Mouse (Mus musculus): ENCODE data around the gene Tanc1. TPM values are rescaled to one million over a fixed set of nuclear protein-coding genes. Genes with fewer than 3 reads are reported as not detected.
A peak's percentile ranks its signal among the peaks of the same experiment; 100 is the strongest.

The Tanc1 gene
- total RNA-seq, 2 experiments from 2014 or later: 10.5 to 13.4 TPM

- DNase-seq: no peak
- intact Hi-C loops (cut with DNase I; ENCODE audit: low total_unique reads): no loop called here
Observed at GRCm38 (mm10) chr2:59642722-59643121, 30.9 kb downstream of the Tanc1 start.

GRCm38 (mm10) chr2:59644816-59645215 lies 33.0 kb downstream of the Tanc1 start:
- intact Hi-C loops (cut with DNase I; ENCODE audit: low total_unique reads): no loop called here
- no peak for DNase-seq

- no peak for DNase-seq
- intact Hi-C loops (cut with DNase I; ENCODE audit: low total_unique reads): no loop called here
Observed at GRCm38 (mm10) chr2:59645515-59645914, 33.7 kb downstream of the Tanc1 start.

DNA sequence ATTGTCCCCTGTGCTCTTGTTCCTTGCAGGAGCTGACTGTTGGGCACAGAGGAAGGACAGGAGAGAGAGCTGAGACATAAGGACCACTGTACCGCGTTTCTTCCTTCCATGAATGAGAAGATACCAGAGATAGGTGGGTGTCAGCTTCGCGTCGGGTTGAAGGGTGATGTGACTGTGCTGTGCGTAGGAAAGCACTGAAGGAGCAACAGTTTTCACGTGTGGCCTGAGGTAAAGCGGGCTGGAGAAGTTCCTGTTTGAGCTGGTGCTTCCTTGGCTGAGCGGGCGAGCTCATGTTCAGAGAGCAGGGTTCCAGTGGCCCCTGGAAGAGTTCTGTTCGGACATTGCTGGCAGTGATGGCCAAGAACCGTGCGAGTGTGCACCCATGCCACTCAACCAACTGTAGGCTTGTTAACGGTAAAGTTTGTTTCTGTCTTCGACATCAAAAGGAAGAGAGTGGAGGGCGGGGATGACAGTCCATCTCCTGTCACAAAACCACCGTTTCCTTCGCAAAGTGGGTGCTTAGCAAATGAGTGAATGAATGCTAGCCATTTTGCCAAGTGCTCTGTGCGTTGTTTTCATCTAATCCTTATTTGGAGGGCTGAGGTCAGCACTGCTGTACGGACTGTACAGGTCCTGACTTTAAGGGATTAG lies 35.0 kb downstream of the Tanc1 start:
- intact Hi-C loops (cut with DNase I; ENCODE audit: low total_unique reads): no loop called here
- DNase-seq: no peak

GRCm38 (mm10) chr2:59648444-59648843 lies 36.6 kb downstream of the Tanc1 start:
- intact Hi-C loops (cut with DNase I; ENCODE audit: low total_unique reads): no loop called here
- DNase-seq: no peak

DNA sequence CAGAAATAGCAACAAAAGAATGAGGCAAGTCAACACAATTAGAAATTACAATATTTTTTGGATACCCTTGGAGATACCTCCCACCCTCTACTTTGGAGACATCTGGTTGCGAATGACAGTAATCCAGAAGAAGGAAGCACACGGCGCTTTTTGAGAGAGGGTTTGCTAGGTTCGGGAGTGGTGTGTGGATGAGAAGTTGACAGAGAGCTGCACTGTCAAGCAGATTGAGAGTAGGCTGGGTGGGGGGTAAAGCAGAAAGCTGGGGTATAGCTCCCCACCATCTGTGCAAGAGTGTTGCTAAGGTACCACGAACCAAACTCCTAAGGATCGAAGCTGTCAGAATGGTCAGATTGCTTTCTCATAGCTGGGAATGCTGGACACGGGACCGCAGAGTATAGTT lies 40.0 kb downstream of the Tanc1 start:
- intact Hi-C loops (cut with DNase I; ENCODE audit: low total_unique reads): no loop called here

DNA sequence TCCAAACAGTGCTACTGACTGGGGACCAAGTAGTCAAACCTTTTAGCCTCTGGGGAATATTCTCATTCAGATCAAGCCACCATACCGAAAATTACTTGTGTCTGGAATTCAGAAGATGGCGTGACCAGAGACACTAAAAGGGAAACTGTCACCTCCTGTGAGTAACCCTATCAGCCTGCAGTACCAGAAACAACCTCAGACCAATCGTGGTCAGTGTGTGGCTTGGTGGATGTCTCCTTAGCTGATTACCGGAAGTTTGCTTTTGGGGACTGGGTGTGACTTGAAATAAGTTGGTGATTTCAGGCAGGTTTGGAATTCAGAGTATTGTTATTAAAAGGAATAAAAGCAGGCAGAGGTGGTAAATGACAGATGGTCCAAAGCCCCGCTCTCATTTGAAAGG lies 40.9 kb downstream of the Tanc1 start:
- intact Hi-C loops (cut with DNase I; ENCODE audit: low total_unique reads): no loop called here
- no peak for DNase-seq

More for the DNA sequence above, 40.0 kb downstream of the Tanc1 start:
- no peak for DNase-seq

DNA sequence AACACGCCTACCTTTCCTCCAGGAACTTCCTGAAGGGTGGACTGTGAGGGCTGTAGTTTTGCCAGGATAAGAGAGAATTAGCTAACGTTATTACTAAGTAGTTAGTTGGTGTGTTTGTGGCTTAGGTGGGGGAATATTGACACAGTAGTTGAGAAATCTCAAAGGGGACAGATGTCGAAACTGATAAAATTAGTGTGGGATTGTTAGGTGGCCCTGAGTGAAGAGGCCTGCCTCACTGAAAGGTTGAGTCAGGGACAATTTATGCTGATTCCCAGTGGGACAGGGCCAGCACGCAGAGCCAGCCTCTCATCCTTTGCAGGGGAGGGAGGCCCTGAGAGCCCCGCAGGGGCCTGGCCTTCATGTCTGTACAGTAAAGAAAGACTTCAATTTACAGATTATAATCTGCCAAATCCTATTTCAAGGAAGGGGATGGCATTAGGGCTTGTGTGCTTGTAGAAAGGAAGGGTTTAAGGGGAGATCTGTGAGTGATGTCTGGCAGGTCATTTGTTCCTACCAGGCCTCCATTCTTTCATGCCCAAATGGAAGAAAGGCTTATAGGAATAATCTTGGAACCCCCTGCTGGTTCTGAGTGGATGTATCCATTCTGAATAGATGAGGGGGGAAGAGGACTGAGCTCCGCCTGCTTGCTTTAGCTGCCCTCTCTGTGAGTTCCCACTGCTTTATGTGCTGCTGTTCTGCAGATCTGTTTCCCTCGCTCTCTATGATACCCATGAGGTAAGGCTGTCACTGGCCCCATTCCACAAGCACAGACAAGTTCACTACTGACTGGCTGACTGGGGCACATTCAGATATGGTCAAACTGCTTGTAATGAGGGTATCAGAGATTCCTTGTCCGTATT lies 41.7 kb downstream of the Tanc1 start:
- intact Hi-C loops (cut with DNase I; ENCODE audit: low total_unique reads): no loop called here

DNA sequence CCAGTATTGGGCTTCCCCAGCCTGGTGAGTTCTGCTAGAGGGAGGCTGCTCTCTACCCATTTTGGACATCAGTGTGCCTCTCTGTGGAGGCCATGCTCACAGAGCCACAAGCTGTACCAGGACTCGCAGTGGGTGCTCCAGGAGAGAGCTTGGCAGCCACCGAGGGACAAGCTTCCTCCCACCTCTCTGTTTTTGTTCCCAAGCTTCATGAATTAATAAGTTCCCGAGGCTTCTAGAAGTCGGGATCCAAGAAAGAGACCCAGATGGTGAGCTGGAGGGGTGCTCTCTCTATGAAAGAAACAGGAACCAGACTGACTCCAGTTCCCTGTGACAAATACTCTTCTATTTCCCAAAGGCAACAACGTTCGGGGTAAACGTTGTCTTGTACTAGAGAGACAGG lies 43.6 kb downstream of the Tanc1 start:
- intact Hi-C loops (cut with DNase I; ENCODE audit: low total_unique reads): no loop called here

More for the DNA sequence above, 41.7 kb downstream of the Tanc1 start:
- DNase-seq: no peak

DNA sequence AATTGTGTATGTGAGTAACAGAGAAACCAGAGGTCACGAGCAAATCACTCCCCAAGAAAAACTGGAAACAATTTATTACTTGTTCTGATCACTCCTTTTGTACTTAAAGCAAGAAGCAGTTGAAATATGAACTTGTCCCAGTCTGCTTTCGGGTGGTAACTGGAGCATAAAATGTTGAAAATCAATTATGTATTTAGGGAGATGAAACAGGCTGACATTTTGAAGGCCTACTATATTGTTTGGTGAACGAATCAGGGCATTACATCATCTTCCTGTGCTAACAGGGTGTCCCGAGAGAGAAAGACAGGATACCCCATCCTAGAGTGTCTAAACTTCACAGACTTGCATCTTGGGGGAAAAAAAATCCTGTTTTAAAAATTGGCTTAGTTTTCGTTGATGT lies 44.8 kb downstream of the Tanc1 start:
- DNase-seq: no peak
- intact Hi-C loops (cut with DNase I; ENCODE audit: low total_unique reads): no loop called here

More for the DNA sequence above, 43.6 kb downstream of the Tanc1 start:
- no peak for DNase-seq

GRCm38 (mm10) chr2:59659686-59660085 lies 47.8 kb downstream of the Tanc1 start:
- DNase-seq: no peak
- intact Hi-C loops (cut with DNase I; ENCODE audit: low total_unique reads): no loop called here

DNA sequence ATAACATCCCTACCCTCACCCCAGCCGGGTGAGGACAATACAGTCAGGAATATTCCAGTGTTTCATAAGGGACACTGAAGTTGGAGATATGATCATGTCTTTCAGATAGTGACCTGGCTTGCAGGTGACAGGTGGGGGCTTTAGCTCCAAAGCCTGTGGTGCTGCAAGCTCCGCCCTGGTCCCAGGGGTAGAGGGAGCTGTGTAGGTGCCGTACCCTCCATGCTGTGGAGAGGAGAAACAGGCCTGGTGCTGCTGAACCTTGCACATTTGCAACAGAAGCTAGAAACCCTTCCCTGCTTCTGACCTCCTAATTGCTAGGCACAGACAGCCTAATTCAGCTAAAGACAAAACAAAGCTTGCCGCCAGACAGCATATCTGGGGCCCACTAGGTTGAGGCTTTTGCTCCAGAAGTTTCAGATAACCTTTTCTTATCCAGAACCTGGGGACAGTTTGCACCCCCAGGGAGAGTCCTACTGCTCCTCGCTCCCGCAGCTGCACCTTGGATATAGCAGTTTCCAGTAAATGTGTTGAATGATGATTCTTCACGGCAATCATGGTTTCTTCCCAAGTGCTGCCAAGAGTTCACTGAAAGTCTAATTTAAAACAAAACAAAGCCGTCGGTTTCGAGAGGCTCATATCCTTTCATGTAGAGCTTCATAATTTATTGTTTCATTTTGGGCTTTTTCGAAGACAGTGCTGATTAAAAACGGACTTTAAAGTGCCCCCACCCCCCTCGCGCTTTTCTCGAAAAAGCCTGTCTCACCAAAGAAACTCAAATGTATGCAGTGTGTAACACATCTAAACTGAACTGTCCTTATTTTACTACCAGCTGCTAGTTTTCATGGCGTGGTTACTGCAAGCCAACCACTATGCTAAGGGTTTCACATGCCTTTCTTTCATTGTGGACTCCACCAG lies 49.3 kb downstream of the Tanc1 start:
- intact Hi-C loops (cut with DNase I; ENCODE audit: low total_unique reads): no loop called here
- no peak for DNase-seq

DNA sequence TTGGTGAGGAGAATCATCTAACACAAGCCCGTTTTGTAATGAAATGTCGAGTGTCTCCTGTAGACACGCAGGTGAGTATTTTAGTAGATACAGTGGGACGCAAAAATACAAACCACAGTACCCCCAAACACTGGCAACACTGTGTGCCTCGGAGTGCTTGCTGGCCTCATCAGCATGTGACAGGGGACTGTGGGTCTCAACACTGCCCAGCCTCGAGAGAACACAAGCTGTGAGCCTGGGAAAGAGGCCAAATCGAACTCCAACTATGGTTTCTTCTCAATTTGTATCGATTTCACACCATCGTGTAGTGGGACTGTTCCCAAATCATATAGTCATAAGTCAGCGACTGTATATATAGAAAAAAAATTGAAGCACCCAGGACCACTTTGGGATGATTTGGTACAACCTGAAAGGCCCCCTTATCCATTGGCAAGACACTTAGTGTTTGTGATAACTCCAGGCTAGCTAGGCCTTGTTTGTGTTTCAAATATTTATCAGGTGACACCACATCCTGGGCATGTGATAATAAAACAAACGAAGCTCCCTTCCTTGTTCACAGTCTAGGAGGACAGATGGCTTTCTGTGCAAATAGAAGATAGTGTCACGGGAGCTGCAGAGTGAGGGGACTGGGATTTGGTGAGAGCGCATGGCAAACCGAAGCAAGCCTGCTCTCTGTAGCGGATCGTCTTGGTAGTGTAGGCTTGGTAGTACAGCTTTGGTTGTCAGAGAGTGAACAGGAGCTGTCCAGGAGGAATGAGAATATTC lies 53.1 kb downstream of the Tanc1 start:
- intact Hi-C loops (cut with DNase I; ENCODE audit: low total_unique reads): no loop called here
- no peak for DNase-seq

DNA sequence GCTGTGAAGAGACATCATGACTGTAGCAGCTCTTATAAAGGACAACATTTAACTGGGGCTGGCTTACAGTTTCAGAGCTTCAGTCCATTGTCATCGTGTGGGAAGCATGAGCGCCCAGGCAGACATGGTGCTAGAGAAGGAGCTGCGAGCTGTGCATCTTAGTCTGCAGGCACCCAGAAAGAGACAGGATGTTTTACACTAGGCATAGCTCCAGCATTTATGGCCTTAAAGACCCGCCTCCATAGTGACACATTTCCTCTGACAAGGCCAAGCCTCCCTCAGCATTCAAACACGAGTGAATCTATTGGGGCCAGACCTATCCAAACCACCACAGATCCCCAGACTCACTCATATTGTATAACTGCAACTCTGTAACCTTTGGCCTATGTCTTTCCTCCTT lies 54.7 kb downstream of the Tanc1 start:
- no peak for DNase-seq
- intact Hi-C loops (cut with DNase I; ENCODE audit: low total_unique reads): no loop called here

DNA sequence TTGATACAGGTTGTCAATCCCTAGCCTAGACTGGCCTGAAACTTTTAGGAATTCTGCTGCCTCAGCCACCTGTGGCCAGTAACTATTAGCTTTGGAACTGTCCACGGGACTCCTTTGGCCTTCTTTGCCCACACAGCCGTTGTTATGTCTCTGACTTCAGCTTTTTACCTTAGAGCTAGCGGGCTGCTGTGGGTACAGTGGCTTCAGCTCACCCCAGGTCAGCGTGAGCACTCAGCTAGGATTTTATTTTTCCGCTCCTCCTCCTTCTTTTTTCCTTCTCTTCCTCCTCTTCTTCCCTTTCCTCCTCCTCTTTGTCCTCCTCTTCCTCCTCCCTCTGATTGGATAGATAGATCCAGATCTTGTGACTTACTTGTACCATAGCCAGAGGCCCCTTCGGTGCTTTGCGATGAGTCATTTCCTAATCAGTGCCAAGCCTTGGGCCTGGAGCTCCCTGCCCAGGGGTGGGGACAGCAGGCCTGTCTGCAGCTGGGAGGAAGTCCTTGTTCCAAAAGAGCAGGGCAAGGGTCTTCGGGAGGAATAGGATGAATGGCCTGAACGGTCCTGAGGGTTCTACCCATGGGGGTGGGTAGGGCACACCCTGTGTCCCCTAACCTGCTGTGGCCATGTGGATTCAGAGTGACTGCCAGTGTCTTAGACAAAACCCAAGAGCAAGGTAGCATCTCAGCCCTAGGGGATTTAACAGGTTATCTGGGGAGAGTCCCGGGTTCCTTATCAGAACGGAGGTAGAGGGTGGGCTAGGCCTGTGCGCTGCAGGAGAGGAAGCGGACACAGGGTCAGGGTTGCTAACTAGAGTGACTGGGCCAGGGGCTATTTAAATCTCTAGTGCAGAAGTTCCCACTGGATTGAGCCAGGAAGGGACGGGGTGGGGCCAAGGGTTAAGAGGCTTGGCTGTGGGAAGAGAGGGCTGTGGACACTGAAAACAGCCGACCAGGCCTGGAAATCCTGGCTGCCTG lies 58.5 kb downstream of the Tanc1 start:
- intact Hi-C loops (cut with DNase I; ENCODE audit: low total_unique reads): no loop called here
- peak; percentile 64 for DNase-seq

DNA sequence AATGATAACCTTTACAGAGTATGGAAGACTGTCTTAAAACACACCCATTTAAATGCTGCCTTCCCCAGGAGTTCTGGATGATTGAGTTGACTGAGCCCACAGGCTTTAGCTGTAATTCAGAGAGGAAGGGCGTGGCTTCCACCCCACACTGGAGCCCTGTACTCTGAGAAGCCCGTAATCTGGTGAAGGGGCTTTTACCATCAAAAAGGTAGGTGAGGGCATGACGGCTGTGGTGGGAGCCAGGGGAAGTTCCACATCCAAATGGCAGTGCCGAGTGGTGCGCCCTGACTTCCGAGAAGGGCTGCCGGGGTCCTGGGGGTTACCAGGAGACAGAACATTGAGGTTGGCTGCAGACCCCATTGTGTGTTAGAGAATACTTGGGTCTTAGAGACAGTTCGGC lies 59.8 kb downstream of the Tanc1 start:
- no peak for DNase-seq
- intact Hi-C loops (cut with DNase I; ENCODE audit: low total_unique reads): no loop called here

DNA sequence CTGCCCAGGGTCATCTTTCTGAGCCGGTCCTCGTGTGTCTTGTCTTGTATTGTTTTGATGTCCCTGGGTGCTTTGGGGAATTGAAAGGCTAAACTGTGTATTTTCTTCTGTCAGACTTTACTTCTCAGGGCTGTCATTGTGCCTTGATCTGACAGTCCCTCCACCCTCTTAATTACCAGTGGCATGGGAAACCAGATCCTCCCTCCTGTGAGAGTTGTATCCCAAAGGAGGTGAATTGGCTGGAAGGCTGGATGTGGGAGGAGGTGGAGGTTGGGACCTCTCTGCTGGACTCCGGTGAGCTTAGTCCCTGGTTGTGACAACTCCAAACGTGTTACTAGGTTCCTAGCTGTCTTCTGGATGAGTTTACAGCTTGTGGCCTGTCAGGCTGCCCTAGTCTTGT lies 60.2 kb downstream of the Tanc1 start:
- intact Hi-C loops (cut with DNase I; ENCODE audit: low total_unique reads): no loop called here
- no peak for DNase-seq

DNA sequence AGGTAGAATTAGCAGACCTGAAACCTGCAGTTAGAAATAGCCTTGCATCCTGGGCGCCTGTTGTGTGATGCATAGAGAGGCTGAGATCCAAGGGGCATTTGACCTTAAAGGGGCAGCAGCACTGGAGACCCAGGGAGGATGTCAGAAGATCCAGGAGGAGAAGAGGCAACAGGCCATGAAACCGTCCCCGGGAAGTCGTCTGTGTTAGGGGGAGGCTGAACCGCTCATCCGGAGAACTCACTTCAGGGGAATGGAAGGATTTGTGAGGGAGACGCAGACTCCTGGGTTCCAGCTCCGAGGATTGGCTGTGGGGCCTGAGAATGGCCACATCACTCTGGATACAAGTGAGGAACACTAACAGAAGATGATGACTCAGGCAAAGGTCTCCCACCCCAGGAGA lies 60.8 kb downstream of the Tanc1 start:
- no peak for DNase-seq
- intact Hi-C loops (cut with DNase I; ENCODE audit: low total_unique reads): no loop called here
